Mouse (Mus musculus): ENCODE data around the gene Fam213a. TPM values are rescaled to one million over a fixed set of nuclear protein-coding genes. Genes with fewer than 3 reads are reported as not detected.

The Fam213a gene
- total RNA-seq, 2 experiments from 2014 or later: 173 to 191 TPM

Other genes with a start within 250 kb of the Fam213a start
- gene Sh2d4b, start 120.5 kb downstream of the Fam213a start, total RNA-seq (2021): 1 to 10 TPM in 1 of 2 experiments, under 1 TPM in 1; 0.91 to 1.7 TPM
- 10 to 100 TPM; 30.5 to 33.7 TPM for gene Tspan14, start 47.0 kb downstream of the Fam213a start, total RNA-seq (2021)
- 1 to 10 TPM in 1 of 2 experiments, under 1 TPM in 1; 0.71 to 1.6 TPM for gene Dydc2, start 55.4 kb upstream of the Fam213a start, total RNA-seq (2021)
- gene Dydc1, start 59.1 kb upstream of the Fam213a start, total RNA-seq (2021): not detected
- not detected for gene Mat1a, start 91.2 kb upstream of the Fam213a start, total RNA-seq (2021)
- not detected for gene Sftpa1, start 118.0 kb upstream of the Fam213a start, total RNA-seq (2021)
- not detected for gene Mbl1, start 137.7 kb upstream of the Fam213a start, total RNA-seq (2021)
- not detected for gene Sftpd, start 171.4 kb upstream of the Fam213a start, total RNA-seq (2021)